Mouse (Mus musculus): ENCODE data around the gene Il2ra.
"Not testable (repeated sequence)": the region's sequence is repeated elsewhere in the genome, so short reads cannot be mapped to it uniquely, and the experiment has no call there.

Gene Il2ra

GRCm38 (mm10) chr2:11642451-11642941 is at the start of gene Il2ra:
Gene Il2ra (plus strand): TSS chr2:11642807.
- no peak for DNase-seq (ENCODE audit: low read depth, low spot score)
- H3K27me3 ChIP-seq (ENCODE audit: control insufficient read depth, insufficient read depth, low read length, poor library complexity, severe bottlenecking), result no peaks in the 10 kb centered on the region
- H3K36me3 ChIP-seq (ENCODE audit: control insufficient read depth, insufficient read depth, low read length, poor library complexity, severe bottlenecking), result no peaks in the 10 kb centered on the region

GRCm38 (mm10) chr2:11596690-11597089 is 45.9 kb upstream of the Il2ra start:
- Histone ChIP-seq H3K36me3 (ENCODE audit: control insufficient read depth, insufficient read depth, low read length, poor library complexity, severe bottlenecking) (peaks cover 26% of the 10 kb centered on the region), H3K27me3 (ENCODE audit: control insufficient read depth, insufficient read depth, low read length, poor library complexity, severe bottlenecking) (no peaks in the 10 kb centered on the region)
- no peak for DNase-seq (ENCODE audit: low read depth, low spot score)

DNA sequence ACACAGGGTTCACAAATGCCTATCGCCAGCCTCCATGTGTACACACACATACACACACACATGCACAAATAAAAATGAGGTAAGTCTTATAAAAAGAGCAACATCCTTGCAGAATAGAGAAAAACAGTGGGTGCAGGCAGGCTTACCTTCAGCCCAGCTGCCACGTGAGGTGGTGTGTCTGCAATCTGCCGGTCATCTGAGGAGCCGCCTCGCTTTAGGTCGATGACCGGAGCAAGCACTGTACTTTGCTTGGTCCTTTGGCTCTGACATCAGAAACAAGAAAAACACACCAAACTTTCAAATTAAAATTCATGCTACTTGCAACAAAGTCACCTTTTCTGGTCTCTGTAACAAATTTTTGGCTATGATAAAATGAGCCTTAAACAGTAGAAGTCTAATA is 44.7 kb upstream of the Il2ra start:
- no peak for DNase-seq (ENCODE audit: low read depth, low spot score)
- H3K27me3 ChIP-seq (ENCODE audit: control insufficient read depth, insufficient read depth, low read length, poor library complexity, severe bottlenecking), result no peaks in the 10 kb centered on the region
- peaks cover 18% of the 10 kb centered on the region for H3K36me3 ChIP-seq (ENCODE audit: control insufficient read depth, insufficient read depth, low read length, poor library complexity, severe bottlenecking)

- peaks cover 7% of the 10 kb centered on the region; the same call in 1 of the 2 replicates for H3K36me3 ChIP-seq (ENCODE audit: control insufficient read depth, insufficient read depth, low read length, poor library complexity, severe bottlenecking)
- no peak for DNase-seq (ENCODE audit: low read depth, low spot score)
- H3K27me3 ChIP-seq (ENCODE audit: control insufficient read depth, insufficient read depth, low read length, poor library complexity, severe bottlenecking), result no peaks in the 10 kb centered on the region
These were observed 40.8 kb upstream of the Il2ra start for GRCm38 (mm10) chr2:11601795-11602194.

- no peaks in the 10 kb centered on the region for H3K27me3 ChIP-seq (ENCODE audit: control insufficient read depth, insufficient read depth, low read length, poor library complexity, severe bottlenecking)
- H3K36me3 ChIP-seq (ENCODE audit: control insufficient read depth, insufficient read depth, low read length, poor library complexity, severe bottlenecking), result 0 out of 2 replicates have a peak, but pooled peaks cover 5% of the 10 kb centered on the region
- peak; percentile 97 for DNase-seq (ENCODE audit: low read depth, low spot score)
These were observed 39.8 kb upstream of the Il2ra start for GRCm38 (mm10) chr2:11602506-11603489.

DNA sequence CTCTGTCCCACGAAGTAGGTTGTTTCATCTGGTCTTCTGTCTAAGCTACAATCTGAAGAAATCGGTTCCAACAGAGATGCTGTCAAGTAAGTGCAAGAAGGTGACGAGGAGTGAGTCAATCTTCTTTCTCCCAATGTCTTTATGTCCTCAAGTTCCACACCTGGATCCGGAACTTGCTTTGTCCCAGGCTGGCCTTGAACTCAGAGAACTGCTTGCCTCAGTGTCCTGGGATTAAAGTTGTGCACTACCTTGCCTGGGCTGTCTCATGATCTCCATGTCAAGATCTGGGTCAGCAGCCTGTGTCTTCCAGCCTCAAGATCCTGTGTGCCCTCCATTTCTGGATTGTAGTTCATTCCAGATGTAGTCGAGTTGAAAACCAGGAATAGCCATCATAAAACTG is 38.6 kb upstream of the Il2ra start, which contains the start of gene Rbm17:
Rbm17 (minus strand) TSS at position 101 of the 400 bp plus-strand sequence.
- no peaks in the 10 kb centered on the region for H3K27me3 ChIP-seq (ENCODE audit: control insufficient read depth, insufficient read depth, low read length, poor library complexity, severe bottlenecking)
- DNase-seq (ENCODE audit: low read depth, low spot score), result no peak
- H3K36me3 ChIP-seq (ENCODE audit: control insufficient read depth, insufficient read depth, low read length, poor library complexity, severe bottlenecking), result 0 out of 2 replicates have a peak, but pooled peaks cover 2% of the 10 kb centered on the region

DNA sequence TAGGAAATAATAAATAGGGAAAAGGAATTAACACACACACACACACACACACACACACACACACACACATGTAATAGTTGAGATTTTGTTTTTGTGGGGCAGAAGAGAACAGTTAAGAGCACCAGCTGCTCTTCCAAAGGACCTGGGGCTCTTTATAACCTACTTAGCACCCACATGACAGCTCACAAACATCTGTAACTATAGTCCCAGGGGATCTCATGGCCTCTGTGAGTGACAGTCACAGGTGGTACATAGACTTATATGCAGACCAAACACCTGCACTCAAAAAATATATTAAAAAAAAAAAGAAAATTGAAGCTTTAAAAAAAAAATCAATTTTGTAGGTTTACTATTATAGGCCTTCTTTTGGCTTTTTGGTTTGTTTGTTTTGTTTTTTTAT is 37.7 kb upstream of the Il2ra start:
- Histone ChIP-seq H3K36me3 (ENCODE audit: control insufficient read depth, insufficient read depth, low read length, poor library complexity, severe bottlenecking) (0 out of 2 replicates have a peak, but pooled peaks cover 2% of the 10 kb centered on the region), H3K27me3 (ENCODE audit: control insufficient read depth, insufficient read depth, low read length, poor library complexity, severe bottlenecking) (no peaks in the 10 kb centered on the region)
- peak; percentile 49 for DNase-seq (ENCODE audit: low read depth, low spot score)

- not testable (repeated sequence) for H3K27me3 ChIP-seq (ENCODE audit: control insufficient read depth, insufficient read depth, low read length, poor library complexity, severe bottlenecking); DNase-seq (ENCODE audit: low read depth, low spot score); H3K36me3 ChIP-seq (ENCODE audit: control insufficient read depth, insufficient read depth, low read length, poor library complexity, severe bottlenecking)
These were observed 35.9 kb upstream of the Il2ra start for GRCm38 (mm10) chr2:11606718-11607117.

DNA sequence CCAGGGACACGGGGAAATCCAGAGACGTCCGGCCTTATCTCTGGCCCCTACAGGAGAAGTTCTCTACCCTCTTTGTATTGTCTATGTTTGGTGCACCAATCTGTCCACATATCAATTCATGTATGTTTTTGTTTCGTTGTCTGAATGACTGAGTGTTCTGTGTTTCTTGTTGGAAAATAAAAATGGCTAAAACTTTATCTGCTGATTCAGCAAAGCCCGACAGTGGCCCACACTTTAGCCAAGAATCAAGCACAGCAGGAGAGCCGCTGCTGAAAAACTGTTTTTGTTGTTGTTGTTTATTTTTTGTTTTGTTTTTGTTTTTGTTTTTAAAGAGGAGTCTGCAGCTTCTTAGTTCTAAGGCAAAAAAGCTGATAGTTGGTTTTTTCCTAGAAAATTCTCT is 29.7 kb upstream of the Il2ra start:
- DNase-seq (ENCODE audit: low read depth, low spot score); H3K36me3 ChIP-seq (ENCODE audit: control insufficient read depth, insufficient read depth, low read length, poor library complexity, severe bottlenecking); H3K27me3 ChIP-seq (ENCODE audit: control insufficient read depth, insufficient read depth, low read length, poor library complexity, severe bottlenecking): not testable (repeated sequence)

DNA sequence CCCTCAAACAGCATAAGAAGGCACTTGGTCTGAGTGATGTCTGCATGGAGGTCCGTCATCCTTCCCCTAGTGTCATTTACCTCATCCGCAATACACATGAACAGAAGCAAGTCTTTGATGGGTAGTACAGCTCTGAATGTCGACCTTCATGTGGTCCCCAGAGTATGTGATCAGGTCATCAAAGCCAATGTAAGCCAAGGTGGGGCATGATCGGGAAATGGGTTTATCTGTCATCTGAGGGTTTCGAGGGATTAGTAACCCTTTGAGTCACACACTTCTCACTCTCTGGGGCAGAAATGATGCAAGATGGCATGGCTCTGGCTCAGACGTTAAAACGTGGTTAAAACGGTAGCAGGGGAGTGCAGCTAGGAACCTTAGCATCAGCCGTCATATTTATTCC is 25.8 kb upstream of the Il2ra start:
- Histone ChIP-seq H3K27me3 (ENCODE audit: control insufficient read depth, insufficient read depth, low read length, poor library complexity, severe bottlenecking) (no peaks in the 10 kb centered on the region), H3K36me3 (ENCODE audit: control insufficient read depth, insufficient read depth, low read length, poor library complexity, severe bottlenecking) (no peaks in the 10 kb centered on the region)
- DNase-seq (ENCODE audit: low read depth, low spot score), result no peak

GRCm38 (mm10) chr2:11619598-11619997 is 23.0 kb upstream of the Il2ra start:
- no peaks in the 10 kb centered on the region for H3K36me3 ChIP-seq (ENCODE audit: control insufficient read depth, insufficient read depth, low read length, poor library complexity, severe bottlenecking)
- H3K27me3 ChIP-seq (ENCODE audit: control insufficient read depth, insufficient read depth, low read length, poor library complexity, severe bottlenecking), result no peaks in the 10 kb centered on the region
- DNase-seq (ENCODE audit: low read depth, low spot score), result no peak

- Histone ChIP-seq H3K36me3 (ENCODE audit: control insufficient read depth, insufficient read depth, low read length, poor library complexity, severe bottlenecking) (no peaks in the 10 kb centered on the region), H3K27me3 (ENCODE audit: control insufficient read depth, insufficient read depth, low read length, poor library complexity, severe bottlenecking) (no peaks in the 10 kb centered on the region)
- DNase-seq (ENCODE audit: low read depth, low spot score), result no peak
These were observed 19.4 kb upstream of the Il2ra start for GRCm38 (mm10) chr2:11623173-11623572.

- Histone ChIP-seq H3K27me3 (ENCODE audit: control insufficient read depth, insufficient read depth, low read length, poor library complexity, severe bottlenecking) (no peaks in the 10 kb centered on the region), H3K36me3 (ENCODE audit: control insufficient read depth, insufficient read depth, low read length, poor library complexity, severe bottlenecking) (no peaks in the 10 kb centered on the region)
- no peak for DNase-seq (ENCODE audit: low read depth, low spot score)
These were observed 18.9 kb upstream of the Il2ra start for GRCm38 (mm10) chr2:11623726-11624125.

DNA sequence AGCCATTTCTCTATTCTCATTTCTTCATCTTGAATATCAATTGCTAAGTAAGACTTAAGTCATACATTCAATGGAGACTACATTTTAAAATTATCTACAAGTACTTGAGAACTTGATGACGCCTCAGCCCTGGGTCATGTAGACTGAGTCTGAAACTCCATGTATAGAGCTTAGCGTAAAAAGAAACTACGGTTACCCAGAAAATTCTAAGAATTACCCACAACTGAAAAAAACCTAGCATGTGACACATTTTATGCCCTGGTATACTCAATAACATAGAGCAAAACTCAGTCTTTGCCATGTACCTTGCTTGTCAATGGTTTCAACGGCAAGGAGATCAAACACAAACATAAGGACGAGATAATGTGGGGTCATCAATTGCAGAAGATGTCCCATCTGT is 16.7 kb upstream of the Il2ra start, which contains the start of gene Gm17490:
Gm17490 (minus strand) TSS at position 375 of the 400 bp plus-strand sequence.
- Histone ChIP-seq H3K27me3 (ENCODE audit: control insufficient read depth, insufficient read depth, low read length, poor library complexity, severe bottlenecking) (no peaks in the 10 kb centered on the region), H3K36me3 (ENCODE audit: control insufficient read depth, insufficient read depth, low read length, poor library complexity, severe bottlenecking) (no peaks in the 10 kb centered on the region)
- DNase-seq (ENCODE audit: low read depth, low spot score), result no peak

DNA sequence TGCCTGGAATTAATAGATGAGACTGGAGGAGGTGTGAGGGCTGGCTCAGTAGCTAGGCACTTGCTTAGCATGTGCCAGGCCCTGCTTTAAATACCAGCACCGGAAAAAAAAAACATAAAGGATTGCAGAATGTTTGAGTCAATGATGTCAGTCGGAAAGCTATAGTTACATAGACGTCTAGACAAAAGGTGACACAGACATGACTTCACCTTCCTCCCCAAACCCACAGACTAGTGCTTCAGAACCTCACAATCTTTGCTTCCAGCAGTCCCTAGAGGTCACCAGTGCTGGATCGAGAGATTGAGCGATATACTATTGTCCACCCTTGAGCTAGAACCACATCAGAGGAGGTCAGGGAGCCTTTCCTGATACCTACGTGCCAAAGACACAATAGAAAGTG is 7.6 kb upstream of the Il2ra start:
- no peak for DNase-seq (ENCODE audit: low read depth, low spot score)
- Histone ChIP-seq H3K27me3 (ENCODE audit: control insufficient read depth, insufficient read depth, low read length, poor library complexity, severe bottlenecking) (no peaks in the 10 kb centered on the region), H3K36me3 (ENCODE audit: control insufficient read depth, insufficient read depth, low read length, poor library complexity, severe bottlenecking) (no peaks in the 10 kb centered on the region)

Measured in splenic B cell, adult 2 months (primary cell).